Mouse (Mus musculus): ENCODE results near the gene Prdm2.

- TF ChIP-seq CTCF (IDR thresholded peaks at IDR 0.05; ENCODE audit: control insufficient read depth, insufficient read depth, insufficient read length) (no peak), USF1 (IDR thresholded peaks at IDR 0.05; ENCODE audit: low read depth) (no peak), MAX (IDR thresholded peaks at IDR 0.05) (no peak), MYOD1 (IDR thresholded peaks at IDR 0.05; ENCODE audit: control insufficient read depth, insufficient read length, low read depth) (no peak), CEBPB (IDR thresholded peaks at IDR 0.05; ENCODE audit: low read depth) (no peak)
Measured at GRCm38 (mm10) chr4:143112439-143112838, 100.4 kb downstream of the Prdm2 start.

All from C2C12 (cell line).